Mouse (Mus musculus): ENCODE results near the gene Tmem39a.

DNA sequence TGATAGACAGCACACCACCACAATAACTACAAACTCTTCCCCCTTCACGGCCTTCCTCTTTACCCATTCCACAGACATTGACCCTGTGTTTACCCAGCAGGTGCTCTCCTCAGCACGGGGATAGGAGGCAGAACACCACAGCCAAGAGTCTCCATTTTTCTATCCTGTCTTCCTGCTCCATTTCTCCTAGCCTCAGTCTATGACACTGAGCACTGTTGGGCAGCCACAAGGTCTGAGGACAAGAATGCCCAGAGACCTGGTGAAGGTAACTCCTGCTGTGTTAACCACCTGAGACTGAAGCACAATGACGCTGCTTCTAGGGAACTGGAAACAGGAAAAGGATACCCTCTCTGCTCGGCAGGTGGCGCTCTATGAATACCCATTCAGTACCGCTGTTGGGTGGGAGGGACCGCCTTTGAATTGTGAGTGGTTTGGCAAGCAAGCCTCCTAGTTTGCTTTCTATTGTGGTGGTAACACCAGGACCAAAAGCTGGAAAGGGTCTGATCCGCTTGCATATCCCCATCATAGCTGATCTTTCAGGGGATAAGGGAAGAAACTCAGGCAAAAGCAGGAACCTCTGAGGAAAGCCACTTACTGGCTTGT, 21.9 kb upstream of the Tmem39a start:
- TF ChIP-seq CTCF (IDR thresholded peaks at IDR 0.05; ENCODE audit: extremely low read depth, insufficient read depth, low read length) (peak; percentile 91), POLR2A (IDR thresholded peaks at IDR 0.05; ENCODE audit: extremely low read depth, insufficient read depth, low read length) (no peak)
